Mouse (Mus musculus) stomach, embryonic 14.5 days (tissue): ENCODE data around the gene Prdx5. TPM values are rescaled to one million over a fixed set of nuclear protein-coding genes. Genes with fewer than 3 reads are reported as not detected.

Experiments
- microRNA-seq: library from miRNA; unstranded; fragments of <30 nt; microRNA quantifications from one replicate; pipeline ENCODE4, GENCODE M21; 2016
- polyA plus RNA-seq: library from polyadenylated mRNA; unstranded; fragments of >200 nt; fragmentation: Nextera tagmentation; extraction: Ambion mirVana; gene quantifications from 2 replicates; pipeline ENCODE4 v1.2.1, GENCODE M21; 2014

Gene Prdx5
- polyA plus RNA-seq, 1 experiment from 2014 or later: 172 TPM

Small RNAs within 50 kb of the gene (microRNA-seq; reads per million reads assigned to microRNA genes)
- not detected for gene Mir6990

Other genes starting within 250 kb of the Prdx5 start
- gene Rps6ka4, start 69.5 kb downstream of the Prdx5 start, polyA plus RNA-seq: 24.2 and 26.1 TPM in 2 replicates
- gene Ccdc88b, start 51.9 kb downstream of the Prdx5 start, polyA plus RNA-seq: 0.59 and 0.80 TPM in 2 replicates
- gene Trmt112, start 408 bp downstream of the Prdx5 start, polyA plus RNA-seq: 152 and 158 TPM in 2 replicates
- 6.5 and 6.8 TPM in 2 replicates for gene Esrra, start 11.7 kb upstream of the Prdx5 start, polyA plus RNA-seq
- 1.5 and 1.8 TPM in 2 replicates for gene Catsperz, start 15.3 kb upstream of the Prdx5 start, polyA plus RNA-seq
- gene Kcnk4, start 24.4 kb upstream of the Prdx5 start, polyA plus RNA-seq: 0.35 and 0.95 TPM in 2 replicates
- gene Bad, start 31.8 kb upstream of the Prdx5 start, polyA plus RNA-seq: 69.1 and 70.8 TPM in 2 replicates
- 21.8 and 24.8 TPM in 2 replicates for gene Gpr137, start 32.4 kb upstream of the Prdx5 start, polyA plus RNA-seq
- 99.5 and 103 TPM in 2 replicates for gene Ppp1r14b, start 64.9 kb upstream of the Prdx5 start, polyA plus RNA-seq
- 50.6 and 56.1 TPM in 2 replicates for gene Plcb3, start 66.4 kb upstream of the Prdx5 start, polyA plus RNA-seq
- 88.3 and 94.1 TPM in 2 replicates for gene Fkbp2, start 70.4 kb upstream of the Prdx5 start, polyA plus RNA-seq
- 38.5 and 44.7 TPM in 2 replicates for gene Vegfb, start 77.5 kb upstream of the Prdx5 start, polyA plus RNA-seq
- 23.8 and 31.2 TPM in 2 replicates for gene Dnajc4, start 82.5 kb upstream of the Prdx5 start, polyA plus RNA-seq
- 15.3 and 19.6 TPM in 2 replicates for gene Nudt22, start 86.0 kb upstream of the Prdx5 start, polyA plus RNA-seq
- gene Trpt1, start 86.0 kb upstream of the Prdx5 start, polyA plus RNA-seq: 9.6 and 11.5 TPM in 2 replicates
- gene Fermt3, start 109.4 kb upstream of the Prdx5 start, polyA plus RNA-seq: 8.2 and 8.3 TPM in 2 replicates
- 201 and 210 TPM in 2 replicates for gene Stip1, start 129.9 kb upstream of the Prdx5 start, polyA plus RNA-seq
- 7.7 and 8.3 TPM in 2 replicates for gene Macrod1, start 146.7 kb upstream of the Prdx5 start, polyA plus RNA-seq
- gene Flrt1, start 195.6 kb upstream of the Prdx5 start, polyA plus RNA-seq: 7.4 and 9.2 TPM in 2 replicates